Mouse (Mus musculus): ENCODE data around the gene Eif1.
"Not testable (repeated sequence)": the region's sequence is repeated elsewhere in the genome, so short reads cannot be mapped to it uniquely, and the experiment has no call there.

Gene Eif1

DNA sequence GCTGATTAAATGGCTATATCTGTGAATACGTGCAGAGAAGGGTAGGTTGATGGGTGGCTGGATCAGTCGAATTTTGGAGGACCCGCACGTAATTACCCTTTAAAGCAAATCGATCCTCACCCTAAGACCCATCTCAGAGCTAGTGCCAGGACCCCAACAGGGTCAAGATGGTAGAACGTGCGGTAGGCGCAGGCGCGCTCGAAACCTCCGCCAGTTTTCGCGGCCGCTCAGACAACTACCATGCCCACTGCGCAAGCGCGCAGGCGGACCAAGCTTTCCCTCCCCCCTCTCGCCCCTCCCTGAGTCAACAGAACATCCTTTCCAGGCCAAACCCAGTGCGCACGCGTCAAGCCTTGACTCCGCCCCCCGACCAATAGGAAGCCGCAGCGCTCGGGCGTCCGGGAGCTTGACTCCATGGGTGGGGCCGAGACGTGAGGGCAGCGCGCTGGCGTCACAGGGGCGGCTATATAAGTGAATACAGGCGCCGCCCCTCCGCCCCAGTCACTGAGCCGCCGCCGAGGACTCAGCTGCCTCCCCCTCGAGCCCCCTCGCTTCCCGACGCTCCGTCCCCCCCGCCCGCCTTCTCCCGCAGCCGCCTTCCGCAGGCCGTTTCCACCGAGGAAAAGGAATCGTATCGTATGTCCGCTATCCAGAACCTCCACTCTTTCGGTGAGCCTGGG is at the start of gene Eif1:
Gene Eif1 (plus strand): TSS at position 394 of the 680 bp plus-strand sequence.
- DNase-seq (ENCODE audit: low spot score), result peak; percentile 100

- DNase-seq (ENCODE audit: low spot score), result no peak
Observed at GRCm38 (mm10) chr11:100271878-100272277, 47.8 kb upstream of the Eif1 start.

- DNase-seq (ENCODE audit: low spot score), result no peak
Observed at GRCm38 (mm10) chr11:100274719-100275118, 45.0 kb upstream of the Eif1 start.

- DNase-seq (ENCODE audit: low spot score), result no peak
Observed at GRCm38 (mm10) chr11:100275466-100275865, 44.2 kb upstream of the Eif1 start.

GRCm38 (mm10) chr11:100277726-100278480 is 41.8 kb upstream of the Eif1 start:
- no peak for DNase-seq (ENCODE audit: low spot score)

DNA sequence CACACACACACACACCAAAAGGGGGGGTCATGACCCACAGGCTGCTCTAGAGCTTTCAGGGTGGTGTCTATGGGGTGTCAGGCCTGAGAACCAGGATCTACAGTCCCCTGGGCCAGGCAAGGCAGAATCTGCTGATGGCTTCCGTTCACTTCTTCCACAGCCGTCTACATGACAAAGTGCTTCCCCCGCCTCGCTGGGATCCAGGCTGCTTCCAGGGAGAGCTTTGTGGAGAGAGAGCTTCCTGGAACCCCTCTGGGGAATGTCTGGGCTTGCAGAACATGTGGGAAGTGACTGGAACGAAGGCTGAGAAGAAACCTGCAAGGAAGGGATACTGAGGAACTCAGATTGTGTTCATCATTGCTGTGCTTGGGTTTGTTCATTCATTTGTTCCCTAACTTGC is 40.9 kb upstream of the Eif1 start:
- no peak for DNase-seq (ENCODE audit: low spot score)

DNA sequence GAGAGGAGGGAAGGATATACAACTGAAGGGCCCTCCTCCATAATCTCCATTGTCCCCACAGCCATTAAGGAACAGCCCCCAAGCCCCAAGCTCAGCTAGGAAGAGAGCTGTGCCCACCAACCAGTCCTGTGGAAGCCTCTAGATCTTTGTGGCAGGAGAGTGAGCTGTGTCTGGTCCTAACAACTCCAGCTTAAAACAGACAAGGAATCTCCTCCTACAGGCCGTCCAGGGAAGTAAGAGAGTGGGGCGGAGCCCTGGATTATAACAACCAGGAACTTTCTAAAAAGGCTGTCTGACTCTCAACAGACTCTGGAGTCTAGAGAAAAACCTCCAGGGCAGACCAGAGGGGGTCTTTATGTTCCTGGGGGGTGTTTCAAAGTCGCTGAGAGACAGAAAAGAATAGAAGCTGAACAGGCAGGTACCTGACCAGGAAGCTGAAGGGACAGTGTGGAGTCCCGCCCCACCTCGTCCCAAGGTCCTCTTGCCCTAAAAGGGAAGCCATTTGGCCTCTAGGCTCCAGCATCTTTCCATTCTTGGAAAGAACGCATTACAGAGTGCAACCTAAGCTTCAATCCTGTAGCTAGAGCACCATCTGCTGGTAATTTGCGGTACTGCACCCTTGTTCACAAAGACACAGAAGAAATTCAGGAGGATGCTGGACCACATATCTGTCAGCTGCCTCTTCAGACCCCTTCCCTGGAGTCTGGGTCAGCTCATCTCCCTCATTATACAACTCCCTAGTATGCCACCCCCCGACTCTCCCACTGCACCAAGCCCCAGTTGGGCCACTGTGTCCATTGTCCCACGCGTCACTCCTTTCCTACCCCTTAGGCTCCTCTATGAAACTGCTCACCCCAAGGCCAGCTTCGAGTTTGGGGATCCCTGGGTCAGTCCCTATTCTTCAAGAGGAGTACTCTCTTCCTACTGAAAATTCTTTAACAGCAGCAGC is 37.8 kb upstream of the Eif1 start:
- peak; percentile 91 for DNase-seq (ENCODE audit: low spot score)

- peak; percentile 92 for DNase-seq (ENCODE audit: low spot score)
Observed at GRCm38 (mm10) chr11:100282549-100282948, 37.1 kb upstream of the Eif1 start.

DNA sequence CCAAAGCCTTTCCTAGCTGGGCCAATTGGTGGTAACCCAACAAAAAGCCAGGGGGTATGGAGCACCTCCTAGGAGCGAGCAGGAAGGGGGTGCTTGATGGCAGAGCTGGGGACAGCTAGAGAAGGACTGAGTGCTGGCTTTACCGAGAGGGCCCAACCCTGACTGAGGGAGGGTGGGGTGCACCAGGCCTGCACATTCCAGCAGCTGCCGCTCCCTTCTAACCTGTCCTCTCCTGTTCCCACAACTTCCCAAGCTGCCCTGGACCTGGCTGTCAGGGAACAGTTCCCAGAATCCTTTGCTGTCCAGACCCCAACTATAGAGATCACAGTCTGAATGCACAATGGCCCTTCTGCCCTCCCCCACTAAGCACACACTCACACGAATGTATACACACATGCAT is 34.7 kb upstream of the Eif1 start:
- peak; percentile 64 for DNase-seq (ENCODE audit: low spot score)

DNA sequence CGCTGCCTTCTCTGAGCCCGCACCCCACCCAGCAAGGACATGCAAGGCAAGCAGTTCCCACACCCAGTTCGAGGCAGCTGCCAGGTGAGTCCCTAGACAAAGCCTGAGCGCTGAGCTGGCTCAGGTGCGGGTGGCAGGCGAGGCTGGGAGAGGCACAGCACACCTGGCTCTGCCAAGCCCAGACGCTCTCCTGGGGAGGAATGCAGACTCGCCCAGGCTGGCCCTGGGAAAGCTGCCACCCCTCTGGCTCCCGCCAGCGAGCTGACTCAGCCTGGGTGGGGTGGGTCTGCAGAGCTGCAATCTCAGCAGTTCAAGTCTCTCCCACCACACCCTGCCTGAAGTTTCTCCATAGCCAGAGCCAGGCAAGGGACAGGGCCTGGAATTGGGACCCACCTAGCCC is 32.7 kb upstream of the Eif1 start:
- DNase-seq (ENCODE audit: low spot score), result peak; percentile 93

GRCm38 (mm10) chr11:100288942-100289341 is 30.7 kb upstream of the Eif1 start:
- DNase-seq (ENCODE audit: low spot score), result peak; percentile 92

DNA sequence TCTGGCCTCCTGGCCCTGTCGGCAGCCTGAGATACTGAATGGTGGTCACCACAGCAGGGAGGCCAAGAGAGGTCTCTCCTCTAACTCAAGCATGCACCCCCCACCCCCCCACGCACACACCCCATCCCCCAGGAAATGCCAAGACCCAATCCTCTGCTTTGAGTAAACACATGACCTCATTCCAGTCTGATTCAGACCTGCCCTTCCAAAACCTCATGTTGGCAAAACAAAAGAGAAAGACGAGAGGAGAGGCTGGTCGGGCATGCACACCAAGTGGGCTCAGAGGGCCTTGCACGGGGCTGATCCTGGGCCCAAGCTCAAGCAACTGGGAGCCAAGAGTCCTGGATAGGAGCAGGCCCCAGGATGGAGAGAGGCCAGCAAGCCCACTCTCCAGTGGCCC is 29.4 kb upstream of the Eif1 start:
- no peak for DNase-seq (ENCODE audit: low spot score)

GRCm38 (mm10) chr11:100292884-100293283 is 26.8 kb upstream of the Eif1 start:
- DNase-seq (ENCODE audit: low spot score), result no peak

- peak; percentile 89 for DNase-seq (ENCODE audit: low spot score)
Observed at GRCm38 (mm10) chr11:100295308-100295707, 24.4 kb upstream of the Eif1 start.

DNA sequence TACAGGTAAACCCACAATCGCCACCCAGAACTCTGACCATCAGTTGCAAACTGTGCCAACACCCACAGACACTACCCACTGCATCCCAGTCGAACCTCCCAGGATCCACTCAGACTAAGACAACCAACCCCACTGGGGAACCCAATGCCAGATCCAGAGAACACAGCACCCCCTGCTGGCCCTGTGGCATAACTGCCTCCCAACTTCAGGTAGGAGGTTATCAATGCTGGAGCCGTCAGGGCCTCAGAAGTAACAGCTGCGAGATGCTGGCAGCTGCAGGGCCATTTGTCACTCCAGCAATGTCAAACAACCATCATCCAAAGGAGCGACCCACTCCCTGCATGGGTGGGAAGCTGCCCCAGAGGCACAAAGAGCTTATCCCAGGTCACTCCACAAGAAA is 21.9 kb upstream of the Eif1 start:
- DNase-seq (ENCODE audit: low spot score), result no peak

GRCm38 (mm10) chr11:100298274-100299036 is 21.2 kb upstream of the Eif1 start:
- DNase-seq (ENCODE audit: low spot score), result peak; percentile 87

DNA sequence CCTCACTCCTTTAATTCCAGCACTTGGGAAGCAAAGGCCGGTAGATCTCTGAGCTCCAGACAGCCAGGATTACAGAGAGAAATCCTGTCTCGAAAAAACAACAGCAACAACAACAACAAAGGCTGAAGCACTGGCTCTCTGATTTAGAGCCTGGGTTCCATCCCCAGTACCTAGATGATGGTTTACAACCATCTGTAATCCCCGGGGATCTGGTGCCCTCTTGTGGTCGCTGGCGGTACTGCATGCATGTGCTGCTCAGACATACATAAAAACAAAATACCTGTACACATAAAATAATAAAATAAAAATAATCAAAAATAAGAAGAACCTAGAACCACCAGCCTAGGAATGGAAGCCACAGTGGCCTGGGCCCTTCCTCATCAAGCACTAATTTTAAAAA is 19.4 kb upstream of the Eif1 start:
- peak; percentile 73 for DNase-seq (ENCODE audit: low spot score)

GRCm38 (mm10) chr11:100301292-100301691 is 18.4 kb upstream of the Eif1 start:
- no peak for DNase-seq (ENCODE audit: low spot score)

DNA sequence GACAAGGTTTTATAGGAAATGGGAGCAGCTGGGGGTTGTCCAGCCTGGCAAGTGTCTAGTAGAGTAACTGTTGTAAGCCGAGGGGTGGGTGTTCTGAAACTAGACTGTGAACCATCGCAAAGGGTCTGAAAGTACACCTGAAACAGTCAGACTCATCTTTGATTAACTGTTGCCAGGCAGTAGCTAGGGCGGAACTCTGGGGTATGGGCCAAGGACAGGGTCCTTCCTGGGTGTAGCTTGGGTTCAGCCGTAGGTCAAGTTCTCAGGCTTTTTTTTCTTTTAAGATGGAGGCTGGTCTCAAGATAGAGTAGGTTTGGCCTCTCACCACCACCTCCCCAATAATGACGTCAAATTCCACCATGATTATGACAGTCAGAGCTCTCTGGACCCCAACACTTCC is 11.8 kb upstream of the Eif1 start:
- no peak for DNase-seq (ENCODE audit: low spot score)

- not testable (repeated sequence) for DNase-seq (ENCODE audit: low spot score)
Observed at GRCm38 (mm10) chr11:100308672-100309071, 11.0 kb upstream of the Eif1 start.

GRCm38 (mm10) chr11:100311656-100312055 is 8.0 kb upstream of the Eif1 start:
- no peak for DNase-seq (ENCODE audit: low spot score)

All from urinary bladder, postnatal 14 days (tissue).